Mouse (Mus musculus) hindlimb bud, embryonic 11.5 days (tissue): ENCODE measurements around the gene Pla2g2d.
"Not testable (repeated sequence)": the region's sequence is repeated elsewhere in the genome, so short reads cannot be mapped to it uniquely, and the experiment has no call there.

Experiments used
- DNase-seq: peaks from one replicate; pipeline ENCODE4 v3.0.0-alpha.2; 2012; ENCODE audit warnings: low read depth, low spot score; ENCODE audit errors: extremely low spot score

Gene Pla2g2d

DNA sequence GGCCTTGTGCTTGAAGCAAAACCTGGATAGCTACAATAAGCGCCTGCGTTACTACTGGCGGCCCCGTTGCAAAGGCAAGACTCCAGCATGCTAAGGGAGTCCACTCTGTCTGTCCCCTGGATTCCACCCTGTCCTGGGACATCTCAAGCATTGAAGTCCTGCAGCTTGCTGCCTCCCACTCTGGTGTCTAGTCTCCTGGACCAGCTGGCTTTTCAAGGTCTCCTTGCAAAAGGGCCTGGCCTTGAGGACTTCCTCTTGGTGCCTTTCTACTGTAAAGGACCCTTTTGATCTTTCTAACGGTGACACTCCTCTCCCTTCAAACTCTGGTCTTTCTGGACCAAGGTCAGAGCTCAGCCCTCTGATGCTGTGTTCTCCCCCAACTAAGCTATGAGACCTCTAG lies 4.8 kb downstream of the Pla2g2d start:
- no peak for DNase-seq

DNA sequence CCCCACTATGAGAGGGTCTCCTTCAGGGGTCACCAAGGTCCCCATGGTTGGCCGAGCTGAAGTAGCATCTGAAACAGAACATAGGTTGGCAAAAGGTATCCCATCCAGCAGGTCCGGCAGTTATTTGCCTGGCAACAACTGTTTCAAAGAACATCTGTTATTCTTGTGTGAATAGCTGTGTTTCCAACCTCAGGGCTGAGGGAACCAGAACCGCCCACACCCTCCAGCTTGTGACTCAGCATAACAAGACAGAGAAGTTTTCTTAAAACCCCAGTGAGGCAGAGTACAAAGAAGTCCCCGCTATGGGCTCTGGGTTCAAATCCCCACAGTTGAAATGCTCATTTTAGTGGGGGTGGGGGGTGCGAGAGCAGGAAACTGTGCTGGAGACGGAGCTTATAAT lies 6.6 kb downstream of the Pla2g2d start:
- DNase-seq: no peak

DNA sequence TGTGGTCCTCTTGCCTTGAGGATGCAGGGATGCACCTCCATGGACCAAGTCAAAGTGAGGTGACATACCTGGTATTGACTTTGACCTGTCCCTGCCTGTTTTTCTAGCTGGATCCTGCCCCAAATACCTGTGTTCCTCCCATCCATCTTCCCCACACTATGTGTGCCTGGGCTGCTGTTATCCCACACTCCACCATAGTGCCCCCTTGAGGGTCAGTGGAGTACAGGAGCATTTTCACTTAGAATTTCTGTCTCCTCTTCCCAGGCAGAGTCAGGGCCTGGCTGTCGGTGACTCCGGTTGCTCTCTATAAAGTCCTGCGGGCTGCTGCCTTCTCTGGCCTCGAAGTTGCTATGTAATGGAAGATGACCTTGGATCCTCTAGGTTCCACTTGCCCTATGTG lies 10.2 kb downstream of the Pla2g2d start:
- no peak for DNase-seq

DNA sequence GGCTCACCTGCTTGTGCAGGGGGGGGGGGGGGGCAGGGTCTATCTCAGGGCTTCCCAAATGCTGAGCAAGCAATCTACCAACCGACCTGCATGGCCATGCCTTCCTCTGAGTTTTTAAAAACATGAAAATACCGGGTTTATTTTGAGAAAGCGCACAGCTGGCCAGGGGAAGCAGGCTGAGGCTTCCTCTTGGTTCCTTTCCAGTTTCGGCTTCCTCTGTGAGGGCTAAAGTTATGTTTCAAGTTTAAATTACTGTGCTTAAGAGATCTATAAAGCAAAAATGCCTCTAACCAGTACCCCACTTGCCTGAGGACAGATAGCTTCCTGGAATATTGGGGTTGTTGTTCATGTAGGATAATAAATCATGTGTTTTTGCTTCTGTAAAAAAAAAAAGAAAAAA lies 10.6 kb downstream of the Pla2g2d start:
- no peak for DNase-seq

DNA sequence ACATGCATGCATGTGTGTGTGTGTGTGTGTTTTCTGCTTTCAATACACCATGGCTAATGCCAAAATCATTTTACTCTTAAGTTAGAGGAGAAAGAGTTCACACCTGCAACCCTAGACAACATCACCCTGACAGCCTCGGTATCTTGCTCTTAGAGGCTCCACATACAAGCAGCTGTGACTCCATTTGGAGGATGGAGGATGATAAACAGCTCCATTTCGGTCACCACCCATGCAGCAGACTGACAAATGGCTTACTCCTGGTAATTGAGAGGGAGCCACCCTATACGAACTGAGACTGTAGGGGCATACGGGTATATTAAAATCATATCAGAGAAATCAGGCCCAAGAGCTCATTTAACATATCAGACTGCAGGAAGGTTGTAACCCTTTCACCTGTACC lies 12.8 kb downstream of the Pla2g2d start:
- DNase-seq: no peak

DNA sequence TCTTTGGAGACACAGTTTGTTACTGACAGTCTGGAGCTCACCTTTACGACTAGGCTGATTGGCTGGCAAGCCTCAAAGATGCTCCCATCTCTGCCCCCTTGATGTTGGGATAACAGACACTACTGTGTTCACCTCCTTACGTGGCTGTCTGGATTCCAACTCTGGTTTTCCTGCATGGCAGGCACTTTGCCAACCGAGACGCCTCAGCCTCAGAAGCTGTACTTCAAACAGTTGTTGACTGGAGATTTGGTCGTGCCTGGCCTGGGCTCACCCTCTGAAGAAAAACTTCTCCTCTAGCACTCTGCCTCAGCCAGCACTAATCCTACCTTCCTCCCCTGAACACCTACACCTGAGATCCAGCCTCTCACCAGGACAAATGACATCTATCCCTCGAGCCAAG lies 15.9 kb downstream of the Pla2g2d start:
- DNase-seq: no peak

DNA sequence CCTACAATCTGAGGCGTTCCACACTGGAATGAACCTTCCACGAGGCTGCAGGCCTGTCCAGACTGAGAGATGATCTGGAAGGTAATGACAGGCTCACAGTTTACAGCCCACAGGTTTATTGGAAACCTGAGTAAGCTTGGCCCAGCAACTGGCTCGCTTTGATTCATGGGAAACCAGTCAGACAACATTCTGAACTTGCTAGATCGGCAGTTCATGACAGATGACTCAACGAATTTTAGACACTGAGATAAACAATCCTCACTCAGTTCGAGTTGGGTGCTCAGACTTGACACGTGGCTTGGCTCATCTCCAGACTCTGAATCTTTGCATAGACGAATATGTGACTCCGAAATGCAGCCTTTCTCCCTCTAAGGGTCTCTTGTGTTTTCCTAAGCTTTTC lies 17.1 kb downstream of the Pla2g2d start:
- DNase-seq: no peak

DNA sequence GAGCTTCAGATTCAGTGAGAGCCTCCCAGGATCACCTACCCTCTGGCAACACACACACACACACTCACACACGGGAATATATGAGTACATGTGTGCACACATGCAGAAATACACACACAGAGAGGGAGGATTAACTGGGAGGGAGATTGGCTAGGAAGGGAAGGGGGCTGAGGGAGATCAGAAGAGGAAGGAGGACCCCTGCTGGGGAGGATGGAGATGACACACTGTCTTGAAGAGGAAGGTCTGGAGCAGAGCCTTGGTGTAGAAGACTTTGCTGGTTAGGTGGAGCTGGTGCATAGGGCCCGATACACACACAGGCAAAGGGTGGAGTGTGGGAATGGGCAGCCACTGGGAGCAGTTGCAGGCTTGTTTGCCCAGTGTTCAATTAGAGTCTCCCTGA lies 17.7 kb downstream of the Pla2g2d start:
- DNase-seq: no peak

DNA sequence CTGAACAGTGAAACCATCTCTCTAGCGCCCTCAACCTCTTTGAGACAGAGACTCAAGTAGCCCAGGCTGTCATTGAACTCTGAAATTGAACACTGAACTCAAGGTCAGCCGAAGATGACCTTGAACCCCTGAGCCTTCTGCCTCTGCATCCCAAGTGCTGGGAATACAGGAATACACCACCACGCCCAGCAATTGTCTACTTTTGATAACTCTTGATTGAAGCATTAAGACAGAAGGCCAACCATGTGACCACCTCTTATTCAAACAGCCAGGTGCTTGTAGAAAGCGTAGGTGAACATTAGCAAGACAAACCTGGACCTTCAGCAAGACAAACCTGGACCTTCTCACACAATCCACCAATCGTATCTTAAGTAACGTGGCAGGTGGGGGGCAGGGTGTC lies 18.8 kb downstream of the Pla2g2d start:
- no peak for DNase-seq

DNA sequence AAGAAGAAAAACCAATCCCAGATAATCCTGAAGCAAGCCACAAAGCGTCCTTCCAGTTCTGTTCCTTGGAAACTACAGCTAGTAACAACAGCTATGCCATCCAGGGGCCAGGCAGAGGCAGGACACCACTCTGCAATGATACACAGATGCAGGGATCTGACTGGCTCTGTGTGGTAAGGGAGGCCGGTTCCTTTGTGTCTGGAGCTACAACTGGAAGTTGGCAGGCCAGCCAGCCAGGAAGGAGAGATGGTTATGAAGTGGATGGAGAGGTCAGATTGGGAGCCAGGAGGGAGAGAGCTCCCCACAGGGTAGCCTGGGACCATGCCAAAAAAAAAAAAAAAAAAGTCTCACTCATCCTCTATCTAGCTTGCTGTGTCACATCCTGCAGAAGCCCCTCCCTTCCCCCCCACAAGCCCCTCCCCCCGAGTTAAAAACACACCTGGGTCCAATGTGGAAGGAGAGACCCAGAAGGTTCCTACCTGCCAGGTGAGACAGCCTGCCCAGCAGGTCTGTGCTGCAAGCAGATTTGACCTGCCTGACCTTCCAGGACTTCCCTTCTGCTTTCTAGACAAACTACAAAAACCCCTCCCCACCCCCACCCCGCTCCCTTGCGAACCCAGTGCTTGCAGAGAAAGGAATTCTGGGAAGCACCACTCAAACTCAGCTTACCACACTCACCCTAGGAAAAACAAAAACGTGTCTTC lies 21.1 kb downstream of the Pla2g2d start:
- no peak for DNase-seq

DNA sequence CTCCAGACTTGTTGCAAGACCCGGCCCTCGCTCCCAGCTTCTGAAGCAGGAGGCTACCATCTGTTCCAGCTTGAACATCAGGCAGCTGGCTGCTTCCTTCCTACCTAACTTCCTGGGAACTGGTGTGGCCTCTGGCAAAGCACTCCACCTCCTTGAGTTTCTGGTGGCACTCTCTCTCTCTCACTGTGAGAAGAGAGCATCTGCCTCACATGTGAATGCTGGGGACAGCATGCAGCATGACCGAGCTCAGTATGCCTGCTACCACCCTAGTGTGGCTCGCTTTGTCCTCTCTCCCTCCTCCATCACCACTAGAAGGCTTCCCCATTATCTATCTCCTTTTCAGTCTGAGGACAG lies 21.7 kb downstream of the Pla2g2d start:
- no peak for DNase-seq

DNA sequence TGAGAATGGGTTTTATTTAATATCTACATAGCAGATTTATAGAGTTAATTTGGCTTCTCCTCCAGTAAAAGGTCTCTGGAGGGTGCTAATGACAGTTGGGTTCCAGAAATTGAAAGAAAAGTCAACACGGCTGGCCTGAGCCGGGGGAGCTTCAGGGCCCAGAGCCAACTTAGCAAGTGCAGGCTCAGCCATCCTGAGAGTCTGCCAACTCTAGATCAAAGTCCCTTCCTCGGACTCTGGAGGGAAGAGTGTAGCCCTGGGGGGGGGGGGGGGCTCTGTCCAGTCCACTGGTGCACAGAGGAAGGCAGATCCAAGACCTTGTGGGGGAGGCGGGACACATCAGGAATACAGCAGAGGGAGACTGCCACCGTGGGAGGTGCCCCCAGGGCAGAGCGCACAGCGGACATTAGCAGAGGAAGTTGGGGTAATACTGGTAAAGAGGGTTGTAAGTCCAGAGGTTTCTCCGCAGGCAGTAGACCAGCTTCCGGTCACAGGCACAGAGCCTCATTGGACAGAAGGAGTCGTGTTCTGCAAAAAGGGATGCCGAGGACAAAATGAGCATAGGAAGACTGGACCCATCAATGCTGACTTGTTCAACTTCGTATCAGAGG lies 24.7 kb downstream of the Pla2g2d start:
- no peak for DNase-seq

DNA sequence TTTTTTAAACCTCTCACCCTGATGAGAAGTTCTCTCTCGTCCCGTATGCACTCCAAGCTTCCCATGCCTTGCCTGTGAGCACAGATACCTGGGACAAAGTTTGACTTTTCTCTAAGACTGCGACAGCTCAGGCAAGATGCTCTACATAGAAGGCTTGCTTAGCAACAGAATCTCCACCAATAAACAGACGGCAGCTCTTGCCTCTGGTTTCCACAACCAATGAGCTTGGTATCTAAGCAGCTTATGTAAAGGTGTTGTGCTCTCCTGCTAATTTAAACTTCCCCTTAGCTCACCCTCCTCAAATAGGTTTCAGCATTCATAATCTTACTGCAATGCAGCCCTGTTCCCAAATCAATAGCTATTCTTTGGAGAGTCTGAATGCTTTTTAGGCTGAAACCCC lies 26.1 kb downstream of the Pla2g2d start:
- no peak for DNase-seq

DNA sequence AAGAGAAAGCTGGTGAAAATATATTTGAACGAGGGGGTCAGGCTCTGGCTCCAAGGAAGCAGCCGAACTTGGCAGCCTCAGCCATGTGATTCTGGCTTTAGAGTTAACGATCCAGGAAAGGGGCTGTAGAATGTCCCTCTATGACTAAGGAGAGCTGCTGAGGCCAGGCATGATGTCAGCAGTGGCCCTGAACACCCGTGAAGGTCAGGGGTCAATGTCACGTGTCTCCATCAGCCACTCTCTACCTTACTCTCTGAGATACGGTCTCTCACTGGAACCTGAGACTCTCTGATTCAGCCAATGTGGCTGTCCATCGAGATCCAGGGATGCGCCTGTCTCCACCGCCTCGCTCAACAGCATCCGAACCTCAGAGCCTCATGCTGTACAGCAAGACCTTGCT lies 27.4 kb downstream of the Pla2g2d start:
- DNase-seq: no peak

DNA sequence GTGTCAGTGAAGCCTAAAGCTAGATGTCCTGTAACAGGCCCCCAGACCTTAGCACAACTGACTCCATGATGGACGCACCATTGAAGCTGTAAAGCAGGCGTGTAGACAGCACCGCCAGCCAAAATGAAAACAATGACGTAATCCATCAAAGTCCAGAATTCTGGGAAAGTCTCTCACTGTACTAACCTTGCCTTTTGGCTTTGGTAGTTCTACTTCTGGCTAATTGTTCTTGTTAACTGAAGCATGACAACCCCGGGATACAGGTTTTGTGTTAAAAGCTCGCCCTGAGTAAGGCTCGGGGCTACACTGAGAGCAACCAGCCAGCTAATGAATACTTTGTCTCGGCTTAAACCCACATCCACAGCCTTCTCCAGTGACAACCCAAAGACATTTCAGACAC lies 29.7 kb downstream of the Pla2g2d start:
- no peak for DNase-seq

DNA sequence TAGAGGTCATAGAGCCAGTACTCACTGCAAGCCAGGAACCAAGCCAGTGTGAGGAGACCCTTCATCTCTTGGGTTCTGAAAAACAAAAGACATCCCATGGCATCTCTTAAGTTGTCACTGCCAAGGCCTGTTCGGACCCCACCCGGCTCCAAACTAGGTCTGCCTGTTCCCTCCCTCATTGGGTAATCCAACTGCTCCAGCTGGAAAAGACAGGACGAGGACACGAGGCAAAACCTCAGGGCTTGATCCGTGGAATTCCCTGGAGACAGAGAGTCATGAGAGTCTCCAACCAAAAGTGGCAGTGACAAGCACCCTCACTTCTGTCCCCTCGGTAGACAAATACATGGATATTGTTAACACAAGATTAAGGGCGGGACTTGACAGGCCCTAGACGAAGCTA lies 30.6 kb downstream of the Pla2g2d start:
- DNase-seq: no peak

DNA sequence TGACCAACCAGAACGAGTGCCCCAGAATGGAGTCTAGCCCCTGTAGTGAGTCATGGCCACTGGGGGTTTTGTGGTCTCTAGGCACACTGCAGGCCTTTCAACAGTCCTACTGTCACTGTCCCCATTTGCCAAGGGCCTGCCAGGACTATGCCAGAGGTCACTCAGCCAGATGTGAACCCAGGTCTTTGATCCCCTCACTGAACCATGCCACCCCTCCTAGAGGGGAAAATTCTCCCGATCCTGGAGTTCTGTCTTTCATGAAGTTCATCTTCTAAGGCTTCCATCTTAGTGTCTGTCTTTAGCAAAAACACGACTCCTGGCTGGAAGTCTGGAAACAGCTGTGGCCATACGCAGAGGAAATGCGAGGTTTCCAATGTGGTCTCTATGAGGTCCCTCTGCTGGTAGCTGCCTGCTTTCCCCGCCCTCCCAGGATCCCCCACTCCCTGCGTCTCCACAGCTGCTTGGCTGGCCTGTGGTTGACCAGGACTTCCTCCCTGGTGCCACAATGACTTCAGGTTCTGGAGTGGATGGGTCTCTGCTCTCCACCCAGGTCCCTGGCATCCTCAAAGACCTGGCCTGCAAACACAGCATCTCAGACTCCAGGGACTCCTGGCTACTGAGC lies 31.5 kb downstream of the Pla2g2d start:
- no peak for DNase-seq

DNA sequence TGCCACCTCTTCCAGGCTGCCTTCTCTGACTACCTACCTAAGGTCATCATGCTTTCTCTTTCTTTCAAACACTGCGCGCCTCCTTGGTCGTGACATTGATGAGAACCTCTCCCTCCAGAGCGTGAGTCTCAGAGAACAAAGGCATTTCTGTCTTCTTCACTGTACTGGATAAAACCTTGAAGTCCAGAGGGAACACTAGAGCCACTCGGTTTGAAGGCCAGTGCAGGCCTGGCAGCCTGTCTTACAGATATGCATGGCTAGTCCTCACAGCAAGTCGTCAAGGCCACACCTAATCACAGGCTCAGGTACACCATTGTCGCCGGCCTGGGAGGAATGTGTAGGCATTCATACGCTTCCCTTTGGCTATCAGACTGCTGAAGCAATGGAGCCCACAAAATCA lies 40.6 kb downstream of the Pla2g2d start:
- DNase-seq: no peak

DNA sequence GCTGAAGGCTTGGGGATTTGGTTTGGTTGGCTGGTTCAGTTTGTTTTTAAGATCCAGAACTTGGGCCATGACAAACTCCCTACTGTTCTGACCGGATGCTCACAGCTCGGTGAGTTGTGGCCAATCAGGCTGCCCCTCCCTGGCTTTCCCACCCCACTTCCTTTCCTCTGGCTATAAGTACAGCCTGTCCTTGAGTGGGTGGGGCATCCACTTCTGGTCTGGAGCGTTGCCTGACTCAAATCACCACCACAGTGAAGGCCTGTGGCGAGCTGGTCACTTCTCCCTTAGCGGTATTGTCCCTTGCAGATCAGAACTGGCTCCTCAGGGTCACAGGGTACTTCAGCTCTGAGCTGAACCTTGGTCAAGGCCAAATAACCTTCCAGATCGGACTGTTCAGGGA lies 42.2 kb downstream of the Pla2g2d start:
- DNase-seq: no peak

DNA sequence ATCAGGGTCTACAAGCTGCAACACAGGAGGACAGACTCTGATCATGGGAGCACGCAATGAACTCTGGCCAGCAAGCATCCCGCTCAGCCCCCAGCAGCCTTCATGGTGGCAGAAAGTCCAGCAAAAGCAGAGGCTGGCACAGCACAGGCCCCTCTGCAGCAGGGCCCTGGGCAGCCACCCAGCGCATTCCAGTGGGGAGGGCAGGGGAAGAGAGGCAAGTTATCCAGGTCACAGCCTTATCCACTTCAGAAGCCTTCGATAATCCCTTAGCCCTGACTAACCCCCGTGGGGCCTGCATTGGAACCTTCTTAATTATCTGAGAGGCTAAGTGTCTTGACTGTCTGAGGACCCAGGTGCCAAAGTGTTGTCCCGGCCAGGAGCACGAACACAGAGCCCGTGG lies 43.6 kb downstream of the Pla2g2d start:
- no peak for DNase-seq

DNA sequence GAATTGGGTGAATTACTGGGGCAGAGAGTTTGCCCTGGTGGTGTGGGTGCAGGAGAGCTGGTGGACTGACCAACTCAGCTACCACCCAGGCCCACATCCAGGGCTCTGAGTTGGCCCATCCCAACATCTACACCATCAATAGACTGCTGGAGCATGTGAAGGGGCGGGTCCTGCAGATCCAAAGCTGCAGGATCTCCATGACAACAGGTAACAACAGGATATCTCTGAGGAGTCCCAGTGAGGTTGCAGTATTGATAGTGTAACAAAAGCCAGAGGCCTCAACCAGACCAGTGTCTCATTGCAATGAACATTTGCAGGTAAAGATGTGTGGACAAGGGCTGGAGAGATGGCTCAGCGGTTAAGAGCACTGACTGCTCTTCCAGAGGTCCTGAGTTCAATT lies 45.5 kb downstream of the Pla2g2d start:
- DNase-seq: no peak

DNA sequence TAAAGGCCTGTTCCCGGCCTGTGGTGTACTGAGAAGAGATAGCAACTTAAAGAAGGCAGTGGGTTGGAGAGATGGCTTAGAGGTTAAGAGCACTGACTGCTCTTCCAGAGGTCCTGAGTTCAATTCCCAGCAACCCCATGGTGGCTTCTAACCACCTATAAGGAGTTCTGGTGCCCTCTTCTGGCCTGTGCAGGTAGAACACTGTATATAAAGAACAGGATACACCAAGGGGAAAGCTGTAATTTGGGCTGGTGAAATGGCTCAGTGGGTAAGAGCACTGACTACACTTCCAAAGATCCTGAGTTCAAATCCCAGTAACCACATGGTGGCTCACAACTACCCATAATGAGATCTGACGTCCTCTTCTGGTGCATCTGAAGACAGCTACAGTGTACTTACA lies 48.6 kb downstream of the Pla2g2d start:
- not testable (repeated sequence) for DNase-seq

DNA sequence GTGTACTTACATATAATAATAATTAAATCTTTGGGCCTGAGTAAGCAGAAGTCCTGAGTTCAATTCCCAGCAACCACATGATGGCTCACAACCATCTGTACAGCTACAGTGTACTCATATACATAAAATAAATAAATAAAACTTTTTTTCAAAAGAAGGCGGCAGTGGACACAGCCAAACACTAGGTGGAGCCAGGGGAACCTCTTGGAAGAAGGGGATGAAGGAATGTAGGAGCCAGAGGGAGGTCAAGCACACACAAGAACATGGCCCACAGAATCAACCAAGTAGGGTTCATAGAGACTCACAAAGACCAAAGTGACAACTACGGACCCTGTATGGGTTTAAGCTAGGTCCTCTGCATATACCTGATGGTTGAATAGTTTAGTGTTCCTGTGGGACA lies 49.1 kb downstream of the Pla2g2d start:
- no peak for DNase-seq
